Mouse (Mus musculus) liver, embryonic 16.5 days (tissue): Measurements from ENCODE around the gene Apopt1. TPM values are rescaled to one million over a fixed set of nuclear protein-coding genes. Genes with fewer than 3 reads are reported as not detected.

ENCODE experiments used
- ATAC-seq: fragments of 200-750 bp; cut with Nextera tagmentation; 2 replicates; pipeline ENCODE4 v1.8.0; 2017; ENCODE audit warnings: low read depth, mild to moderate bottlenecking, moderate number of reproducible peaks, moderate library complexity
- H3K27ac ChIP-seq: fragments of 300-500 bp; sonication (generic); 2 replicates; pipeline ENCODE4 v1.5.1; 2014; ENCODE audit warnings: mild to moderate bottlenecking, low read length
- H3K27me3 ChIP-seq: fragments of 300-500 bp; sonication (generic); 2 replicates; pipeline ENCODE4 v1.6.1; 2014; ENCODE audit warnings: low read depth, low read length, mixed read lengths; ENCODE audit not compliant: control insufficient read depth, insufficient read depth
- H3K36me3 ChIP-seq: fragments of 300-500 bp; sonication (generic); 2 replicates; pipeline ENCODE4 v1.6.1; 2014; ENCODE audit warnings: mild to moderate bottlenecking; ENCODE audit not compliant: control insufficient read depth, insufficient read depth
- H3K4me1 ChIP-seq: fragments of 300-500 bp; sonication (generic); 2 replicates; pipeline ENCODE4 v1.6.1; 2014; ENCODE audit warnings: low read depth, low read length, mixed read lengths; ENCODE audit not compliant: control insufficient read depth
- H3K4me2 ChIP-seq: fragments of 300-500 bp; sonication (generic); 2 replicates; pipeline ENCODE4 v1.6.1; 2014; ENCODE audit warnings: low read depth, low read length, mixed read lengths
- H3K4me3 ChIP-seq: fragments of 300-500 bp; sonication (generic); 2 replicates; pipeline ENCODE4 v1.5.1; 2014; ENCODE audit warnings: low read depth, mild to moderate bottlenecking, low read length
- H3K9ac ChIP-seq: fragments of 300-500 bp; sonication (generic); 2 replicates; pipeline ENCODE4 v1.6.1; 2014; ENCODE audit warnings: low read depth, low read length
- H3K9me3 ChIP-seq: fragments of 300-500 bp; sonication (generic); replicated peaks from 2 replicates; pipeline ENCODE4 v1.6.1; 2016; ENCODE audit warnings: low read length; ENCODE audit not compliant: control insufficient read depth
- WGBS: fragments of 180-500 bp; shearing (Covaris S2); extraction: QIAGEN DNeasy Blood & Tissue Kit; methylation state at CpG from one replicate; pipeline ENCODE4 v1.1.7; 2014; ENCODE audit not compliant: insufficient replicate concordance; 5-methylcytosine and 5-hydroxymethylcytosine counted together
- polyA plus RNA-seq: library from polyadenylated mRNA; unstranded; fragments of >200 nt; fragmentation: Nextera tagmentation; extraction: Ambion mirVana; gene quantifications from 2 replicates; pipeline ENCODE4 v1.2.1, GENCODE M21; 2015

Gene Apopt1
- polyA plus RNA-seq, 1 experiment from 2014 or later, result 17.5 TPM

DNA sequence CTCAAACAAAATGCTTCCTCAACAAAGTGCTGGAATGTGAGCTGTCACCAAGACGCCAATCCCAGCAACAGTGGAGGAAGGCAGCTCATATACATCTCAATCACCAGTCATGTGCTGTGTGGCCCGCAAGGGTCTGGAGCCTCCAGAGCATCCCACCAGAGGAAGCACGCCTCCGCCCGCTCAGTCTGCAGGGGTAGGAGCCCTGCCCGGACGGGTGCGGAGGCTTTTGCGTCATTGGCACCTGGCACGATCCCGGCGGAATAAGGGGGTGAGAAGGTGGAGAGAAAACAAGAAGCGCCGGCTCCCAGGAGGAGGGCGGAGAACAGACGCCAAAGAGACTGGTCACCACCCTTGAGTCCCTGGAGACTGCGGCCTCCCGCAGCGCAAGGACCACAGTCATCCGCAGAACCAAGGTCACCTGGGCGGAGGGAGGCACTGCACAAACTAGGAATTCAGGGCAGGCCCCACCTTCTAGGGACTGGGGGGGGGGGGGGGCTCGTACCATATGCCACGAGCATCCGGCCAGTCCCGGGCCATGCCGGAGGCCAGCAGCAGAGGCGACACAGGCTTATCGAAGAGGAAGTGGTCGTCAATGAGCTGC lies 42.6 kb upstream of the Apopt1 start:
- ATAC-seq, result no peak
- Histone ChIP-seq H3K27me3 (peaks cover 54% of the 10 kb centered on the region), H3K9me3 (no peaks in the 10 kb centered on the region), H3K4me3 (peak overlapping the region; percentile 51), H3K4me2 (peak overlapping the region; percentile 55), H3K9ac (no peak overlapping the region), H3K27ac (no peak overlapping the region), H3K36me3 (no peaks in the 10 kb centered on the region), H3K4me1 (peaks cover 15% of the 10 kb centered on the region)
- 14% methylated on average over 28 of the region's 29 CpGs for WGBS

DNA sequence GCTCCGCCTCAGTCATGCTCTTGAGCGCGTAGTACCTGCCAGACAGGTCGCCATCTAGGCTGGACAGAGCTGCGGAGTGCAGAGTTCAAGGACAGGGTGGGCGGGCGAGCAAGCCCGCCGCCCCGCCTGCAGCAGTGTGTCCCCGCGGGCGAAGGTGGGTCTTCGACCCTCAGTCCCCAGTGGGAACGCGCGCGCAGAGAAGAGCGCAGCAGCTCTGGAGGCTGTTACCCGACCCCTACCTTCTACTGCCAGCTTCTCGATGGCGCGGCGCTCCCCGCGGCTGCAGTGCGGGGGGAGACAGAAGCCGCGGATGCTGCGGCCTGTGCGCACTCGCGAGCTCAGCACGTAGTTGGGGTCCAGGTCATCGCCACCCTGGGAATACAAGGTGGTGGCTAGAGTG lies 42.1 kb upstream of the Apopt1 start:
- WGBS, result under 1% methylated on average over 35 of the region's 35 CpGs
- Histone ChIP-seq H3K4me2 (peak overlapping the region; percentile 55), H3K27ac (no peak overlapping the region), H3K36me3 (no peaks in the 10 kb centered on the region), H3K4me3 (peak overlapping the region; percentile 51), H3K4me1 (peaks cover 15% of the 10 kb centered on the region), H3K9me3 (no peaks in the 10 kb centered on the region), H3K9ac (no peak overlapping the region), H3K27me3 (peaks cover 54% of the 10 kb centered on the region)
- ATAC-seq, result no peak

DNA sequence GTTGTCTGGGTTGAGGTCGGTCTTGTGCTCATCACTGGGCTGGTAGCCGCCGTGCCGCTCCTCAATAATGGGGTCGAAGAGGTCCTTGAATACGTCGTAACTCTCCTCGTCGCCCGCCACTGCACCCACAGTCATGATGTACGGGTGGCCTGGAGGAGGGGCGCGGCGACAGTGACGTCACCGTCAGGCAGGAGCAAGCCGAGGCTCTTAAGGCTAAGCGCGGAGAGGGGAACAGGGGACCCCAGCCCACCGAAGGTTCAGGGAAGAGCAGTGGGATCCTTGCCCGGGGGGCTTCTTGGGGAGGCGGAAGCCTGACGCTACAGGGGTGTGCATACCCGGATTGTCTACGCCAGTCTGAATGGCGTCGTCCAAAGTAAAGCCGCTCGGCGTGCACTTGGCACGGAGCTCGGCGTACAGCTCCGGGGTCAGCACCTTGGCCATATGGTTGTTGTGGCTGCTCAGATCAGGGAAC lies 41.6 kb upstream of the Apopt1 start:
- H3K27ac ChIP-seq, result no peak overlapping the region
- ATAC-seq, result no peak
- H3K4me1 ChIP-seq, result peaks cover 15% of the 10 kb centered on the region
- WGBS, result 2% methylated on average over 34 of the region's 34 CpGs
- peaks cover 54% of the 10 kb centered on the region for H3K27me3 ChIP-seq
- H3K9me3 ChIP-seq, result no peaks in the 10 kb centered on the region
- H3K4me3 ChIP-seq, result peak overlapping the region; percentile 51
- H3K9ac ChIP-seq, result no peak overlapping the region
- H3K36me3 ChIP-seq, result no peaks in the 10 kb centered on the region
- H3K4me2 ChIP-seq, result peak overlapping the region; percentile 55

DNA sequence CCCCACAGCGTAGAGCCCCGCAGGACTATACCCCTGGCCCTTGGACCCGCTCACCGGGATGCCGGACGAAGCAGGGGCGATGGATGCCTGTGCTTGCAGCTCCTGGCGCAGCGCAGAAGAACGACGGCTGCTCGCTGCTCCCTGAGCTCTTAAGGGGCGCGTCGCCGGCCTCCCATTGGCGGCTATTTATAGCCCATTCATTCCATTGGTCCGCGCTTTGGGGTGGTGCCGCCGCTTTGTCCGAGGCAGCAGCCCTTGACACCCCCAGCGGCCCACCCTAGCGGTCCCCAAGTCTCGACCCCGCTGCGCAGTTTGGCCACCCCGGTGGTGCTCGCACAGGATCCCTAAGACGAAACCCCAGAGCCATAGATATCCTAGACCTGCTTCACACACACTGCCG lies 40.9 kb upstream of the Apopt1 start, which contains the start of gene Ckb:
TSS of gene Ckb (minus strand) at position 163 of the 400 bp plus-strand sequence.
- Histone ChIP-seq H3K4me1 (peaks cover 18% of the 10 kb centered on the region), H3K9me3 (no peaks in the 10 kb centered on the region), H3K27ac (no peak within 1 kb of the TSS), H3K27me3 (peaks cover 54% of the 10 kb centered on the region), H3K9ac (no peak within 1 kb of the TSS), H3K36me3 (no peaks in the 10 kb centered on the region), H3K4me2 (peak within 1 kb of the TSS; percentile 55), H3K4me3 (peak within 1 kb of the TSS; percentile 51)
- 1% methylated on average over 31 of the region's 31 CpGs for WGBS
- 0 out of 2 replicates have a peak, but pooled peaks have one; percentile 17 for ATAC-seq

DNA sequence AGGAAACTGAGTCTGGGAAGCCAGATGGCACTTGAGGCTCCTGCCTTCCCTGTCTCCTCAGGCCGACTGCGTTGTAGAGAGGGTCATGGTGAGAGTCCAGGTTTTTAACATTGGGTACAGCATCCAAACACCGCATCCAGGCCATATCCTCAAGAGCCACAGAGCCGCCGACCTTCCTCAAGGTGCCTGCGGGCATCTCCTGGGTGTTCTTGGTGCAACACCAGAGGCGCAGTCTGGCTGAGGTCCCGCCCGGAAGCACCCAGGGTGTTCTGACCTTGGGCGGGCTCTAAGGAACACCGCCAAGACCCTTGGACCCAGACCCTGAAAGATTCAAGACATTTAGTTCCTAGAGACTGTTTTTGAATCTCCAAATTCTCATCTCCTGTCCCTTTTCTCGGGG lies 40.5 kb upstream of the Apopt1 start:
- no peak overlapping the region for H3K27ac ChIP-seq
- peak overlapping the region; percentile 55 for H3K4me2 ChIP-seq
- WGBS, result 9% methylated on average over 12 of the region's 12 CpGs
- no peak for ATAC-seq
- H3K27me3 ChIP-seq, result peaks cover 54% of the 10 kb centered on the region
- H3K36me3 ChIP-seq, result no peaks in the 10 kb centered on the region
- H3K9ac ChIP-seq, result no peak overlapping the region
- H3K9me3 ChIP-seq, result no peaks in the 10 kb centered on the region
- H3K4me1 ChIP-seq, result peaks cover 22% of the 10 kb centered on the region
- peak overlapping the region; percentile 51; the same call in 1 of the 2 replicates for H3K4me3 ChIP-seq

DNA sequence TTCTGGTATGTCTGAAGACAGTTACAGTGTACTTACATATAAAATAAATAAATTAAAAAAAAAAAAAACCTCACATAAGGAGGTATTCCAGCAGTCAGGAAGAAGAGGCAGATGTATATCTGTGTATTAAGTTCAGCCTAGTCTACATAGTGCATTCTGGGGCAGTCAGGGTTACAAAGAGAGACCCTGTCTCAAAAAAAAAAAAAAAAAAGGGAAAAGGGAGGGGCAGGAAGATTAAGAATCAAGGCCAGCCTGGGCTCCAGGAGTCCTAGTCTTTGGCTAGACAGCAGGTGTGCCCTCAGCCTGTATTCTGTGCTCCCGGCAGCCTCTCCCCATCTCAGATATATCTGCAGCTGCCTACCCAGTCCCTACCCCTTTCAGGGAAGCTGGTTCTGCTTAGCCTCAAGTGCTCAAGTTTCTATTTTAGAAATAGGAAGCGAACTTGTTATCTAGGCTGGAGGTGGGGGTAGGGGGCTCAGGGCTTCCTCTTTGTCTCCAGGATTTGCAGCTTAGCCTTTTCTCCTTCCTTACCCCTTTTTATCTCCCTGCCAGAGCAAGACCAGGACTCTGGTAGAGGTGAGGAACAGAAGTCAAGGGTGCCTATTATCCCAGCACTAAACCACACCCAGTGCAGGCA lies 38.1 kb upstream of the Apopt1 start:
- Histone ChIP-seq H3K4me3 (no peak overlapping the region), H3K9me3 (no peaks in the 10 kb centered on the region), H3K27me3 (peaks cover 43% of the 10 kb centered on the region), H3K36me3 (no peaks in the 10 kb centered on the region), H3K27ac (no peak overlapping the region), H3K9ac (no peak overlapping the region), H3K4me2 (no peak overlapping the region), H3K4me1 (peaks cover 27% of the 10 kb centered on the region)
- ATAC-seq, result no peak
- 13% methylated on average over 2 of the region's 2 CpGs for WGBS

DNA sequence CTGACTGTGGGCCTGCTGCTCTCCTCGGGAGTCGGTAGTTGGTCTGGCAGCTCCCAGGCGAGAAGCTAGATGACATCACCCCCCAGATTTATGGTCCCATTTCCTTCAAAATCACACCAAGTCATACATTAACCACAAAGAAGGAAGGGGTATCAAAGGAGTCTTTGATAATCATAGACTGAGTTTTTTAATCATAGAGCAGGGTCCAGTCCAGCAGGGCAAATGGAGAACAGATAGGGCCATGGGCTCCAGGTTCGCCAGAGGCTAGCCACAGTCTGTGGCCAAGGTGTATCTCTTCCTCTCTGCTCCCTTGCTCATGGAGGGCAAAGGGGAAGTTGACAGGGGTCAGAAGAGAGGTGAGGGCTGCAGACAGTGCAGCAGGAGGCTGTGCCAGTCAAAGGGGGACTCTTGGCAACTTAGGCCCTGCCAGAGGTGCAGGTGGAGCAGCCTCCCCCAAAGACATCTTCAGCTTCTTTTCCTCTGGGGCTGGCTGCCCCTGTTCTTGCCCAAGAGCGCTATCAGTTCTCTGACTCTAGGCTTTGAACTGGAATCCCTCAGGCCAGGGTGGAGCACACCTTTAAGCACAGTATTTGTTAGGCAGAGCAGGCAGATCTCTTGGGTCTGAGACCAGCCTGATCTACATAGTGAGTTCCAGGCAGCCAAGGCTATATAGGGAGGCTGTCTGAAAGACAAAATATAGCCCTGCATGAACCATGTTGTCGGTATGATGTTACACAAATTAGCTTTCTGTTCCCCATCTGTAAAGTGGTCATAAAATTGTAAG lies 37.1 kb upstream of the Apopt1 start:
- Histone ChIP-seq H3K9me3 (no peaks in the 10 kb centered on the region), H3K36me3 (no peaks in the 10 kb centered on the region), H3K4me1 (peaks cover 27% of the 10 kb centered on the region), H3K4me2 (no peak overlapping the region), H3K27me3 (peaks cover 32% of the 10 kb centered on the region), H3K27ac (no peak overlapping the region), H3K4me3 (no peak overlapping the region), H3K9ac (no peak overlapping the region)
- no peak for ATAC-seq
- 52% methylated on average over 6 of the region's 6 CpGs for WGBS

DNA sequence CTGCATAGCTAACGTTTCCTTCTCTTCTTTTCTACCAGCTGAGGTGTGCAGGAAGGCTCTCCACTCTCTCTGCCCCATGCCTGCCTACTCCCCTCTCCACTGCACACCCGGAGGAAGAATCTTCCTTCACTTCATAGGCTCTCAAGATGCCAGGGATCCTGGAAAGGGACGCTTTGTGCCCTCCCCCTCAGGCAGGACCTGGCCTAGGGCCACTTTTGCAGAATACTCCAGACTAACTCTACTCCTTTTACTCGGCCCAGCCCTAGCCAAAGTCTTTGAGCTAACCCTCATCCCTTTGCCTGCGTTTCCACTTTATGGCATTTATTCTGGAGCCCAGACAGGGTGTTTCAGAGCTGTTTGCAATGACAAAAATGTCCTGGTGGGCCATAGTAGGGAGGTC lies 35.6 kb upstream of the Apopt1 start:
- H3K36me3 ChIP-seq, result no peaks in the 10 kb centered on the region
- peak overlapping the region; percentile 87 for H3K4me3 ChIP-seq
- peak; percentile 9 for ATAC-seq
- H3K27me3 ChIP-seq, result peaks cover 18% of the 10 kb centered on the region
- H3K9ac ChIP-seq, result peak overlapping the region; percentile 81
- WGBS, result 21% methylated on average over 5 of the region's 5 CpGs
- peak overlapping the region; percentile 88 for H3K27ac ChIP-seq
- H3K9me3 ChIP-seq, result no peaks in the 10 kb centered on the region
- peaks cover 19% of the 10 kb centered on the region for H3K4me1 ChIP-seq
- H3K4me2 ChIP-seq, result peak overlapping the region; percentile 86
